Mouse (Mus musculus) MEL (cell line): ENCODE measurements around the gene Thada. TPM values are rescaled to one million over a fixed set of nuclear protein-coding genes. Genes with fewer than 3 reads are reported as not detected.

Source experiments
- DNase-seq: peaks from one replicate; pipeline ENCODE4 v3.0.0; 2011; ENCODE audit warnings: low read depth, low spot score
- H3K27ac ChIP-seq: 2 replicates; pipeline ENCODE4 v1.5.1; 2012; ENCODE audit warnings: low read depth, mild to moderate bottlenecking, control low read depth, low read length, moderate library complexity; ENCODE audit not compliant: control insufficient read depth
- H3K27me3 ChIP-seq, 2 experiments: fragments of 150-350 bp in 1 of 2; sonication (generic) in 1 of 2; 2 replicates each; pipeline ENCODE4 v1.6.1; 2012; ENCODE audit warnings: low read length in 2 of 2, mild to moderate bottlenecking in 2 of 2, improper control_type of control experiment in 1 of 2, moderate library complexity in 1 of 2; ENCODE audit not compliant: insufficient read depth in 2 of 2, control insufficient read depth in 1 of 2
- H3K36me3 ChIP-seq, 2 experiments: 2 replicates each; pipeline ENCODE4 v1.6.1; 2012 to 2014; ENCODE audit warnings: low read length in 2 of 2, improper control_type of control experiment in 1 of 2, inconsistent platforms in 1 of 2, mild to moderate bottlenecking in 1 of 2; ENCODE audit not compliant: insufficient read depth in 2 of 2, control insufficient read depth in 1 of 2
- H3K4me1 ChIP-seq, 2 experiments: fragments of 150-350 bp in 1 of 2; sonication (generic) in 1 of 2; 2 replicates each; pipeline ENCODE4 v1.6.1; 2012; ENCODE audit warnings: low read length in 2 of 2, improper control_type of control experiment in 1 of 2, mild to moderate bottlenecking in 1 of 2; ENCODE audit not compliant: insufficient read depth in 2 of 2, control insufficient read depth in 1 of 2
- H3K4me3 ChIP-seq, 2 experiments: fragments of 150-350 bp in 1 of 2; sonication (generic) in 1 of 2; 2 replicates each; pipeline ENCODE4 v1.5.1; 2012; ENCODE audit warnings: low read depth in 2 of 2, low read length in 2 of 2, mild to moderate bottlenecking in 2 of 2, moderate library complexity in 2 of 2, control low read depth in 1 of 2, improper control_type of control experiment in 1 of 2; ENCODE audit not compliant: control insufficient read depth in 1 of 2, insufficient read depth in 1 of 2
- H3K79me2 ChIP-seq: 2 replicates; pipeline ENCODE4 v1.6.1; 2012; ENCODE audit warnings: mild to moderate bottlenecking, low read length, moderate library complexity; ENCODE audit not compliant: control insufficient read depth, poor library complexity, insufficient read depth
- H3K9ac ChIP-seq: 2 replicates; pipeline ENCODE4 v1.6.1; 2012; ENCODE audit warnings: low read depth, mild to moderate bottlenecking, control low read depth, low read length, moderate library complexity; ENCODE audit not compliant: control insufficient read depth, poor library complexity, severe bottlenecking
- H3K9me3 ChIP-seq: fragments of 150-350 bp; sonication (generic); replicated peaks from 2 replicates; pipeline ENCODE4 v1.6.1; 2012; ENCODE audit warnings: mild to moderate bottlenecking, low read length, improper control_type of control experiment, moderate library complexity; ENCODE audit not compliant: insufficient read depth
- CTCF ChIP-seq, 3 experiments: IDR thresholded peaks in 2 of 3; conservative IDR thresholded peaks in 1 of 3; 2 replicates each; pipeline ENCODE4 v1.5.1; 2011 to 2012; ENCODE audit warnings: low read length in 3 of 3, low read depth in 2 of 3, mild to moderate bottlenecking in 2 of 3, improper control_type of control experiment in 1 of 3, inconsistent platforms in 1 of 3, mixed read lengths in 1 of 3, moderate library complexity in 1 of 3; ENCODE audit not compliant: control insufficient read depth in 1 of 3, insufficient read depth in 1 of 3, poor library complexity in 1 of 3, severe bottlenecking in 1 of 3
- E2F4 ChIP-seq: IDR thresholded peaks from 2 replicates; pipeline ENCODE4 v1.6.1; 2011; ENCODE audit warnings: low read depth, low read length, improper control_type of control experiment, borderline replicate concordance
- ELF1 ChIP-seq: IDR thresholded peaks from 2 replicates; pipeline ENCODE4 v1.6.1; 2014; ENCODE audit warnings: low read depth, mild to moderate bottlenecking, inconsistent platforms, low read length, improper control_type of control experiment, moderate library complexity
- EP300 ChIP-seq, 2 experiments: IDR thresholded peaks; 2 replicates each; pipeline ENCODE4 v1.6.1; 2011; ENCODE audit warnings: improper control_type of control experiment in 2 of 2, low read length in 2 of 2, low read depth in 1 of 2, mild to moderate bottlenecking in 1 of 2
- ETS1 ChIP-seq: IDR thresholded peaks from 2 replicates; pipeline ENCODE4 v1.6.1; 2012; ENCODE audit warnings: low read depth, mild to moderate bottlenecking, inconsistent platforms, low read length, improper control_type of control experiment, moderate library complexity
- GATA1 ChIP-seq: IDR thresholded peaks from 2 replicates; pipeline ENCODE4 v1.6.1; 2011; ENCODE audit warnings: low read depth, low read length, improper control_type of control experiment
- HCFC1 ChIP-seq: IDR thresholded peaks from 2 replicates; pipeline ENCODE4 v1.6.1; 2012; ENCODE audit warnings: low read depth, mild to moderate bottlenecking, inconsistent platforms, low read length, improper control_type of control experiment, moderate library complexity
- MXI1 ChIP-seq: IDR thresholded peaks from 2 replicates; pipeline ENCODE4 v1.6.1; 2011; ENCODE audit warnings: mild to moderate bottlenecking, low read depth, low read length, improper control_type of control experiment
- MYB ChIP-seq: IDR thresholded peaks from 2 replicates; pipeline ENCODE4 v1.6.1; 2011; ENCODE audit warnings: mild to moderate bottlenecking, low read depth, low read length, improper control_type of control experiment
- MYC ChIP-seq: IDR thresholded peaks from 2 replicates; pipeline ENCODE4 v1.6.1; 2011; ENCODE audit warnings: low read depth, mild to moderate bottlenecking, low read length, improper control_type of control experiment, moderate library complexity
- POLR2A ChIP-seq, 2 experiments: IDR thresholded peaks; 2 replicates each; pipeline ENCODE4 v1.6.1; 2011 to 2012; ENCODE audit warnings: low read length in 2 of 2, mild to moderate bottlenecking in 2 of 2, control low read depth in 1 of 2, improper control_type of control experiment in 1 of 2, low read depth in 1 of 2, moderate library complexity in 1 of 2; ENCODE audit not compliant: control insufficient read depth in 1 of 2, insufficient read depth in 1 of 2, poor library complexity in 1 of 2
- POLR2AphosphoS2 ChIP-seq: IDR thresholded peaks from 2 replicates; pipeline ENCODE4 v1.6.1; 2011; ENCODE audit warnings: low read length, improper control_type of control experiment
- POLR2AphosphoS5 ChIP-seq: IDR thresholded peaks from 2 replicates; pipeline ENCODE4 v1.6.1; 2012; ENCODE audit warnings: low read depth, borderline replicate concordance, mild to moderate bottlenecking, inconsistent platforms, low read length, moderate library complexity, mixed read lengths
- SIN3A ChIP-seq: IDR thresholded peaks from 2 replicates; pipeline ENCODE4 v1.6.1; 2012; ENCODE audit warnings: low read length, improper control_type of control experiment, inconsistent platforms
- UBTF ChIP-seq: IDR thresholded peaks from 2 replicates; pipeline ENCODE4 v1.6.1; 2012; ENCODE audit warnings: low read depth, mild to moderate bottlenecking, inconsistent platforms, low read length, improper control_type of control experiment, moderate library complexity, borderline replicate concordance; ENCODE audit not compliant: insufficient read depth
- ZMIZ1 ChIP-seq: IDR thresholded peaks from 2 replicates; pipeline ENCODE4 v1.6.1; 2012; ENCODE audit warnings: low read depth, mild to moderate bottlenecking, inconsistent platforms, low read length, improper control_type of control experiment, moderate library complexity
- polyA plus RNA-seq, 2 experiments: library from polyadenylated mRNA; stranded (reverse) in 1 of 2; unstranded in 1 of 2; fragments of >175 nt in 1 of 2; fragments of >200 nt in 1 of 2; gene quantifications; 2 replicates each; pipeline versions ENCODE4 v1.2.1 to v1.2.4; 2012; ENCODE audit warnings: low replicate concordance in 2 of 2, low read depth in 1 of 2; ENCODE audit not compliant: insufficient read length in 2 of 2, insufficient read depth in 1 of 2, missing spikeins in 1 of 2
- total RNA-seq: library from RNA; depleted of rRNA; stranded (reverse); fragments of 300-350 nt; gene quantifications from 2 replicates; pipeline ENCODE4 v1.2.3, GENCODE M21; 2012

Gene Thada
- total and polyA plus RNA-seq, 3 experiments, result 19.8 to 20.6 TPM; not detected in 1

GRCm38 (mm10) chr17:84260226-84260625 is 205.8 kb downstream of the Thada start:
- H3K36me3 ChIP-seq, result no peaks in the 10 kb centered on the region; a peak in 1 of 4 replicates
- no peak overlapping the region for H3K27ac ChIP-seq
- no peaks in the 10 kb centered on the region for H3K4me1 ChIP-seq
- TF ChIP-seq SIN3A (no peak), HCFC1 (no peak), ETS1 (no peak), UBTF (no peak), GATA1 (no peak), ZMIZ1 (no peak), MYB (no peak), POLR2AphosphoS2 (no peak), POLR2AphosphoS5 (no peak), CTCF (IDR thresholded peaks at IDR 0.05 in 2 of 3, conservative IDR thresholded peaks at IDR 0.05 in 1 of 3; ENCODE audit: control insufficient read depth in 1 of 3, insufficient read depth in 1 of 3, low read depth in 2 of 3, low read length in 3 of 3, poor library complexity in 1 of 3, severe bottlenecking in 1 of 3) (no peak), EP300 (IDR thresholded peaks at IDR 0.05; ENCODE audit: low read depth in 1 of 2, low read length in 2 of 2) (no peak)
- no peaks in the 10 kb centered on the region for H3K79me2 ChIP-seq
- DNase-seq, result no peak
- H3K4me3 ChIP-seq, result no peak overlapping the region
- no peaks in the 10 kb centered on the region for H3K27me3 ChIP-seq
- H3K9ac ChIP-seq, result no peak overlapping the region
- no peaks in the 10 kb centered on the region for H3K9me3 ChIP-seq

GRCm38 (mm10) chr17:84258638-84259261 is 207.3 kb downstream of the Thada start:
- no peak overlapping the region for H3K9ac ChIP-seq
- H3K79me2 ChIP-seq, result no peaks in the 10 kb centered on the region
- no peak for DNase-seq
- H3K9me3 ChIP-seq, result no peaks in the 10 kb centered on the region
- H3K4me3 ChIP-seq, result no peak overlapping the region
- H3K36me3 ChIP-seq, result no peaks in the 10 kb centered on the region; a peak in 1 of 4 replicates
- no peaks in the 10 kb centered on the region for H3K27me3 ChIP-seq
- H3K4me1 ChIP-seq, result no peaks in the 10 kb centered on the region
- no peak for TF ChIP-seq ZMIZ1
- TF ChIP-seq MYC, result no peak
- no peak for TF ChIP-seq E2F4
- TF ChIP-seq MXI1, result no peak
- no peak for TF ChIP-seq ELF1
- TF ChIP-seq POLR2A (IDR thresholded peaks at IDR 0.05; ENCODE audit: control insufficient read depth in 1 of 2, insufficient read depth in 1 of 2, low read depth in 1 of 2, low read length in 2 of 2, poor library complexity in 1 of 2), result no peak
- no peak for TF ChIP-seq CTCF (IDR thresholded peaks at IDR 0.05 in 2 of 3, conservative IDR thresholded peaks at IDR 0.05 in 1 of 3; ENCODE audit: control insufficient read depth in 1 of 3, insufficient read depth in 1 of 3, low read depth in 2 of 3, low read length in 3 of 3, poor library complexity in 1 of 3, severe bottlenecking in 1 of 3)
- TF ChIP-seq, all 39 proteins: peak for 0
- H3K27ac ChIP-seq, result no peak overlapping the region
